Mouse (Mus musculus) kidney, embryonic 15.5 days (tissue): Measurements from ENCODE around the gene Sec14l5. TPM values are rescaled to one million over a fixed set of nuclear protein-coding genes. Genes with fewer than 3 reads are reported as not detected.

Experiments used
- ATAC-seq: fragments of 200-750 bp; cut with Nextera tagmentation; replicated peaks from 2 replicates; pipeline ENCODE4 v1.8.0; 2017; ENCODE audit warnings: moderate TSS enrichment; ENCODE audit not compliant: low FRiP score
- H3K27ac ChIP-seq: fragments of 300-500 bp; sonication (generic); 2 replicates; pipeline ENCODE4 v1.5.1; 2015; ENCODE audit warnings: mild to moderate bottlenecking, inconsistent platforms
- H3K27me3 ChIP-seq: fragments of 300-500 bp; sonication (generic); 2 replicates; pipeline ENCODE4 v1.6.1; 2015; ENCODE audit warnings: inconsistent platforms
- H3K36me3 ChIP-seq: fragments of 300-500 bp; sonication (generic); 2 replicates; pipeline ENCODE4 v1.6.1; 2015; ENCODE audit warnings: inconsistent platforms
- H3K4me1 ChIP-seq: fragments of 300-500 bp; sonication (generic); 2 replicates; pipeline ENCODE4 v1.6.1; 2015; ENCODE audit warnings: inconsistent platforms
- H3K4me2 ChIP-seq: fragments of 300-500 bp; sonication (generic); 2 replicates; pipeline ENCODE4 v1.6.1; 2015; ENCODE audit warnings: moderate library complexity, mild to moderate bottlenecking, inconsistent platforms
- H3K4me3 ChIP-seq: fragments of 300-500 bp; sonication (generic); replicated peaks from 2 replicates; pipeline ENCODE4 v1.5.1; 2015; ENCODE audit warnings: mild to moderate bottlenecking, inconsistent platforms
- H3K9ac ChIP-seq: fragments of 300-500 bp; sonication (generic); 2 replicates; pipeline ENCODE4 v1.6.1; 2015; ENCODE audit warnings: mild to moderate bottlenecking, inconsistent platforms
- H3K9me3 ChIP-seq: fragments of 300-500 bp; sonication (generic); replicated peaks from 2 replicates; pipeline ENCODE4 v1.6.1; 2016; ENCODE audit warnings: inconsistent platforms
- WGBS: fragments of 180-500 bp; shearing (Covaris S2); methylation state at CpG from one replicate; pipeline ENCODE4 v1.1.7; 2015; ENCODE audit warnings: mixed read lengths; 5-methylcytosine and 5-hydroxymethylcytosine counted together
- polyA plus RNA-seq: library from polyadenylated mRNA; unstranded; fragments of >200 nt; fragmentation: Nextera tagmentation; extraction: Ambion mirVana; gene quantifications from 2 replicates; pipeline ENCODE4 v1.2.1, GENCODE M21; 2015

Sec14l5 gene
- polyA plus RNA-seq, 1 experiment from 2014 or later = 0.09 TPM

DNA sequence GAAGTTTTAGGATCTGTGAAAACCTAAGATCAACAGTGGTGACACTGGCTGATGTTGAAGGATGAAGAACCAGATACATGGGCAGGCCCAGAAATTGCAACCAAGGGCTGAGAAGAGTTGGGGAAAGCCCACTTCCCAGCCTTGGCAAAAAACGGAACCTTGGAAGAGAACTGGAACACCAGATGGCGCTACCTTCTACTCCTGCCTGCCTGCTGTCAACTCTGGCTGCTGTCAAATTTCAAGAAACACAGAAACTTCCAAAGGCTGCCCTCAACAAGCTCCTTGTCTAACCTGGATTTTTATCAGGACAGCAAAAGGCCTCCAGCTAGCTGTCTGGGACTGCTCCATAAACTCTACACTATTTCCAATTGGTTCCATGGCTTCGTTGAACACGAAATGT is 55.8 kb downstream of the Sec14l5 start:
- H3K36me3 ChIP-seq = peaks cover 28% of the 10 kb centered on the region
- no peaks in the 10 kb centered on the region for H3K27me3 ChIP-seq
- H3K4me2 ChIP-seq = peak overlapping the region; percentile 89
- peaks cover 15% of the 10 kb centered on the region for H3K4me1 ChIP-seq
- H3K4me3 ChIP-seq = peak overlapping the region; percentile 96
- H3K27ac ChIP-seq = no peak overlapping the region
- ATAC-seq = no peak
- no peaks in the 10 kb centered on the region for H3K9me3 ChIP-seq
- no peak overlapping the region for H3K9ac ChIP-seq
- 12% methylated on average over 4 of the region's 4 CpGs for WGBS

GRCm38 (mm10) chr16:5203200-5203599 is 56.3 kb downstream of the Sec14l5 start:
- Histone ChIP-seq H3K4me1 (peaks cover 15% of the 10 kb centered on the region), H3K36me3 (peaks cover 22% of the 10 kb centered on the region), H3K9ac (peak overlapping the region; percentile 60), H3K9me3 (no peaks in the 10 kb centered on the region), H3K4me3 (peak overlapping the region; percentile 96), H3K27ac (no peak overlapping the region), H3K4me2 (peak overlapping the region; percentile 89), H3K27me3 (no peaks in the 10 kb centered on the region)
- whole genome bisulfite sequencing = under 1% methylated on average over 36 of the region's 36 CpGs
- peak; percentile 47 for ATAC-seq

GRCm38 (mm10) chr16:5203668-5204433 is 56.9 kb downstream of the Sec14l5 start, which contains the start of gene Nagpa:
Nagpa (minus strand) TSS chr16:5204012.
- no peaks in the 10 kb centered on the region for H3K9me3 ChIP-seq
- H3K4me2 ChIP-seq = peak within 1 kb of the TSS; percentile 89
- peaks cover 18% of the 10 kb centered on the region for H3K36me3 ChIP-seq
- peaks cover 15% of the 10 kb centered on the region for H3K4me1 ChIP-seq
- 4% methylated on average over 38 of the region's 40 CpGs for WGBS
- no peaks in the 10 kb centered on the region for H3K27me3 ChIP-seq
- peak within 1 kb of the TSS; percentile 96 for H3K4me3 ChIP-seq
- ATAC-seq = peak; percentile 87
- H3K9ac ChIP-seq = peak within 1 kb of the TSS; percentile 60
- 0 out of 2 replicates have a peak within 1 kb of the TSS, but pooled peaks have one; percentile 13 for H3K27ac ChIP-seq

DNA sequence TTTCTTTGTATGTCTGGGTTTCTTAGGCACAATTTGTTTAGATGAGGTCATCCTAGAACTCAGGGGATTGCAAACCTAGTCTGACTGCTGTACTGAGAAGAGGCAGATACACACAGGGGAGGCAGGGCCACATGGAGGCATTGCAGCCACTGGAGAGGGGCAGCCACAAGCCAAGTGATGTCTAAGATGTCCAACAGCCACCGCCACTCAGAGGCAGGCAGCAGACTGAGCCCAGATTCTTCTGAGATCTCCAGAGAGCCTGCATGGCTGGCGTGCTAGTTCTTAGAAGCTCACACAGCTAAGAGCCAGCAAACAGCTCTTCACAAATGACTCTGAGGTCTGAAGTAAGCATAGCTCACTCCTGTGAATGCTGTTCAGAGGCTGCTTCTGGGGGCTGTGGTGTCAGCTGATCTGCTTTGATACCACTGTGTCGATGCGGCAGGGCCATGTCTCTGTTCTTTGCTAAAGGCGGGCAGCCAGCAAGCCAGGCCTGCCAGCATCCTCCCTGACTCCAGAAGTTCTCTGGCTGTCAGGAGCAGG is 58.6 kb downstream of the Sec14l5 start:
- H3K27me3 ChIP-seq = no peaks in the 10 kb centered on the region

GRCm38 (mm10) chr16:5206051-5206450 is 59.1 kb downstream of the Sec14l5 start:
- 0 out of 2 replicates have a peak, but pooled peaks cover 4% of the 10 kb centered on the region for H3K36me3 ChIP-seq
- H3K4me2 ChIP-seq = no peak overlapping the region
- no peak for ATAC-seq

More for the DNA sequence above, 58.6 kb downstream of the Sec14l5 start:
- Histone ChIP-seq H3K4me1 (peaks cover 15% of the 10 kb centered on the region), H3K9ac (no peak overlapping the region), H3K4me3 (no peak overlapping the region), H3K9me3 (no peaks in the 10 kb centered on the region), H3K27ac (no peak overlapping the region), H3K4me2 (no peak overlapping the region), H3K36me3 (0 out of 2 replicates have a peak, but pooled peaks cover 4% of the 10 kb centered on the region)
- 89% methylated on average over 5 of the region's 5 CpGs for WGBS
- ATAC-seq = no peak

GRCm38 (mm10) chr16:5210365-5210764 is 63.5 kb downstream of the Sec14l5 start:
- Histone ChIP-seq H3K4me3 (no peak overlapping the region), H3K9me3 (no peaks in the 10 kb centered on the region), H3K27me3 (no peaks in the 10 kb centered on the region), H3K4me2 (no peak overlapping the region), H3K4me1 (no peaks in the 10 kb centered on the region), H3K27ac (no peak overlapping the region), H3K36me3 (no peaks in the 10 kb centered on the region), H3K9ac (no peak overlapping the region)
- no peak for ATAC-seq
- 72% methylated on average over 2 of the region's 2 CpGs for WGBS

More at GRCm38 (mm10) chr16:5206051-5206450, 59.1 kb downstream of the Sec14l5 start:
- no peak overlapping the region for H3K9ac ChIP-seq
- H3K27ac ChIP-seq = no peak overlapping the region
- H3K4me1 ChIP-seq = peaks cover 15% of the 10 kb centered on the region
- no peaks in the 10 kb centered on the region for H3K9me3 ChIP-seq
- 67% methylated on average over 5 of the region's 5 CpGs for WGBS
- H3K27me3 ChIP-seq = no peaks in the 10 kb centered on the region
- no peak overlapping the region for H3K4me3 ChIP-seq

DNA sequence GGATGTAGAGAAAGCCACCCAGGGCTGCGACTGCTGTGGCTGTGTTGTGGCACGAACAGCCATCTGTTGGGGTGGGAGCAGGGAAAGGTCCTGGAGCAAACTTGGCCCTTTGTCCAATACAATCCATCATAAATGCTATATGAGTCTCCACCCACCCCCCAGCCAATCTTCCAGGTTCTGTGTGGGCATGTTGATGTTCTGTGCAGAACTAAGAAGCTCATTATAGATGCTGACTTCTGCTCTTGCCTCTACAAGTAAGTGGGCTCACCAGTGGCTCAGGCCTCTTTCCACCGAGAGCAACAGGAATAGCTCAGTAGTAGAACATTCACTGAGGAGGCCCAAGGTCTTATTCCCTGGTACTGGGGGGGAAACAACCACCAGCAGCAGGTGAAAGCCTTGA is 65.2 kb downstream of the Sec14l5 start:
- 79% methylated on average over 3 of the region's 3 CpGs for WGBS
- H3K4me2 ChIP-seq = no peak overlapping the region

GRCm38 (mm10) chr16:5214126-5214525 is 67.2 kb downstream of the Sec14l5 start:
- H3K4me1 ChIP-seq = 0 out of 2 replicates have a peak, but pooled peaks cover 4% of the 10 kb centered on the region
- WGBS = 92% methylated on average over 2 of the region's 2 CpGs
- ATAC-seq = no peak
- H3K36me3 ChIP-seq = no peaks in the 10 kb centered on the region
- H3K4me3 ChIP-seq = no peak overlapping the region
- no peak overlapping the region for H3K9ac ChIP-seq
- H3K9me3 ChIP-seq = no peaks in the 10 kb centered on the region
- H3K4me2 ChIP-seq = no peak overlapping the region
- H3K27me3 ChIP-seq = no peaks in the 10 kb centered on the region; the same call in 1 of the 2 replicates
- H3K27ac ChIP-seq = no peak overlapping the region

More for the DNA sequence above, 65.2 kb downstream of the Sec14l5 start:
- Histone ChIP-seq H3K36me3 (no peaks in the 10 kb centered on the region), H3K27me3 (no peaks in the 10 kb centered on the region), H3K9me3 (no peaks in the 10 kb centered on the region), H3K9ac (no peak overlapping the region), H3K27ac (no peak overlapping the region), H3K4me1 (no peaks in the 10 kb centered on the region), H3K4me3 (no peak overlapping the region)
- no peak for ATAC-seq

GRCm38 (mm10) chr16:5216686-5217085 is 69.8 kb downstream of the Sec14l5 start:
- no peak for ATAC-seq
- H3K4me3 ChIP-seq = no peak overlapping the region
- H3K27me3 ChIP-seq = peaks cover 3% of the 10 kb centered on the region
- no peaks in the 10 kb centered on the region for H3K36me3 ChIP-seq
- no peak overlapping the region for H3K9ac ChIP-seq
- 54% methylated on average over 6 of the region's 6 CpGs for WGBS
- no peaks in the 10 kb centered on the region for H3K9me3 ChIP-seq
- H3K4me1 ChIP-seq = 0 out of 2 replicates have a peak, but pooled peaks cover 4% of the 10 kb centered on the region
- no peak overlapping the region for H3K4me2 ChIP-seq
- H3K27ac ChIP-seq = no peak overlapping the region

DNA sequence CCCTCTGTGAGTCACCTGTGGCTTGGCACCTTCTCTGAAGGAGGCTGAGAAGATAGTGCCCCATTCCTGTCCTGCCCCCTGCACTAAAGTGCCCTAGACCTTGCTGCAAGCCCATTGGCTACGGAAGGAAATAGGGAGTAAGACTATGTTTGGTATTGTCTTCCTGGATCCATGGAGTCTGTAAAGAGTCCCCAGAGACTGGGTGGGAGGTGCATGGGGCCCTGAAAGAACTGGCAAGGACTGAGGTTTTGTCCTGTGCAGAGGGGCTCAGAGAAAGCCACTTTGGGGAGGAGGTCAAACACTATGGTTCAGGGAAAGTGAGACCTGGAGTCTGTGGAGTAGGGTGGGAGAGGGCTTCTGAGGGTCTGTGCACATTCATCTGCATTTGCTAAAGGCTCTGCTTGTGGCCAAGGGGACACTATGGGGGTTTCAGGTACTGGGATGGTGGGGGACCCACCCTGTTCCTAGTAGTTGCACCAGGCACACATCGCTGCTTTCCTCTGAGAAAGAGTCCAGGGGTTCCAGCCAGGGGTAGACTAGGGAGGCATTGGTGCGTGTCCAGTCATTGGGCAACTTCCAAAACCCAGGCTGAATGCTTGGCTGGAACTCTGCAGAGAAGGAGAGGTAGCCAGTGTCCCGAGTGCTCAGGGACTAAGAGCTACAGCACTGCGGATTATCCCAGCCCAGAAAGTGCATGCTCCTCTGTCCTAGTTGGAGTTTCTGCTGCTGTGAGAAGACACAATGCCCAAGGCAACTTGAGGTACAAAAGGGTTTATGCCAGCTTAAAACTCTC is 70.6 kb downstream of the Sec14l5 start:
- WGBS = 66% methylated on average over 5 of the region's 5 CpGs
- H3K27ac ChIP-seq = no peak overlapping the region
- ATAC-seq = peak; percentile 56; the same call in 1 of the 2 replicates
- H3K4me3 ChIP-seq = no peak overlapping the region
- H3K27me3 ChIP-seq = peaks cover 3% of the 10 kb centered on the region
- H3K9ac ChIP-seq = no peak overlapping the region
- no peaks in the 10 kb centered on the region for H3K36me3 ChIP-seq
- H3K4me1 ChIP-seq = 0 out of 2 replicates have a peak, but pooled peaks cover 4% of the 10 kb centered on the region
- H3K9me3 ChIP-seq = no peaks in the 10 kb centered on the region
- H3K4me2 ChIP-seq = no peak overlapping the region

DNA sequence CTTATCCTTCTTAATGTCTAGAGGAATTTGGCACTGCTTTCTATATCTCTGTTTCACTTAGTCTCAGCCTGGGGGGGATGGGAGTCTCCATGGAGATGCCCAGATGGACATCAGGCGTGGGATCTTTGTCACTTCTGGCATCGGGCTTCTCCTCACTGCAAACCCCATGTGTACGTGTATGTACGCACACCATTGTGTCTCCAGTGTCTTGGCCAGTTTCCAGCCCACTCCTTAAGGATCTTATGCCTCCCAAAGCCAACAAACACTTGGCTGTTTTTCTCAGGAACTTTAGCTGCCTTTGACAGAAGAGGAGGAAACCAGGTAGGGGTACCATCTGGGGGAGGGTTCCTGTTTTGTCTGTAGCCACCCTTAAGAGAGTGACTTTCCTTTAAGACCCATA is 74.5 kb downstream of the Sec14l5 start:
- no peak for ATAC-seq
- Histone ChIP-seq H3K4me2 (no peak overlapping the region), H3K36me3 (no peaks in the 10 kb centered on the region), H3K9ac (no peak overlapping the region), H3K4me3 (no peak overlapping the region), H3K4me1 (0 out of 2 replicates have a peak, but pooled peaks cover 4% of the 10 kb centered on the region), H3K9me3 (no peaks in the 10 kb centered on the region), H3K27ac (no peak overlapping the region), H3K27me3 (peaks cover 3% of the 10 kb centered on the region)
- 62% methylated on average over 4 of the region's 4 CpGs for WGBS
